Mouse (Mus musculus) right cerebral cortex, postnatal 36 days (tissue): Measurements from ENCODE around the gene Espnl.

Source experiments
- DNase-seq, 2 experiments: peaks; one replicate each; pipeline ENCODE4 v3.0.0; 2022; ENCODE audit warnings: low spot score in 2 of 2, mixed read lengths in 1 of 2

Gene Espnl

GRCm38 (mm10) chr1:91317656-91318055 lies 4.2 kb upstream of the Espnl start:
- DNase-seq = no peak

GRCm38 (mm10) chr1:91324646-91325045 lies 2.8 kb downstream of the Espnl start:
- no peak for DNase-seq

- no peak for DNase-seq
Observed at GRCm38 (mm10) chr1:91325488-91326042, 3.7 kb downstream of the Espnl start.

- peak; percentile 38 to 43 for DNase-seq
Observed at GRCm38 (mm10) chr1:91332102-91332501, 10.2 kb downstream of the Espnl start.

- no peak for DNase-seq
Observed at GRCm38 (mm10) chr1:91333582-91333981, 11.7 kb downstream of the Espnl start.

GRCm38 (mm10) chr1:91337355-91337754 lies 15.5 kb downstream of the Espnl start:
- DNase-seq = no peak

GRCm38 (mm10) chr1:91344001-91344400 lies 22.1 kb downstream of the Espnl start:
- no peak for DNase-seq

- no peak for DNase-seq
Observed at GRCm38 (mm10) chr1:91344921-91345685, 23.2 kb downstream of the Espnl start.

- no peak for DNase-seq
Observed at GRCm38 (mm10) chr1:91346892-91347291, 25.0 kb downstream of the Espnl start.

GRCm38 (mm10) chr1:91350841-91351240 lies 29.0 kb downstream of the Espnl start, which contains the start of gene Klhl30:
TSS of gene Klhl30 (plus strand) at chr1:91351016.
- DNase-seq = no peak

GRCm38 (mm10) chr1:91351249-91351648 lies 29.4 kb downstream of the Espnl start:
- no peak for DNase-seq

- DNase-seq = peak in 1 of 2 experiments; percentile 23
Observed at GRCm38 (mm10) chr1:91352277-91352676, 30.4 kb downstream of the Espnl start.

- DNase-seq = no peak
Observed at GRCm38 (mm10) chr1:91356105-91356504, 34.2 kb downstream of the Espnl start.

- DNase-seq = no peak
Observed at GRCm38 (mm10) chr1:91362113-91362512, 40.2 kb downstream of the Espnl start.

- no peak for DNase-seq
Observed at GRCm38 (mm10) chr1:91364822-91365644, 43.2 kb downstream of the Espnl start.

- no peak for DNase-seq
Observed at GRCm38 (mm10) chr1:91365816-91366214, 43.9 kb downstream of the Espnl start.

- DNase-seq = no peak
Observed at GRCm38 (mm10) chr1:91366215-91367108, 44.6 kb downstream of the Espnl start, which contains the start of gene Erfe. TSS of gene Erfe (plus strand) at chr1:91366430.

- DNase-seq = no peak
Observed at GRCm38 (mm10) chr1:91367295-91367694, 45.4 kb downstream of the Espnl start.

GRCm38 (mm10) chr1:91369408-91369807 lies 47.5 kb downstream of the Espnl start:
- no peak for DNase-seq

GRCm38 (mm10) chr1:91370055-91370454 lies 48.2 kb downstream of the Espnl start:
- DNase-seq = no peak

GRCm38 (mm10) chr1:91373414-91373835 lies 51.5 kb downstream of the Espnl start:
- DNase-seq = no peak
